Mouse (Mus musculus) R1 (cell line): Measurements from ENCODE around the gene Zfp383.

Experiments
- DNase-seq: peaks from one replicate; pipeline ENCODE4 v3.0.0-alpha.2; 2018; ENCODE audit warnings: low read depth, low spot score

Zfp383 gene

DNA sequence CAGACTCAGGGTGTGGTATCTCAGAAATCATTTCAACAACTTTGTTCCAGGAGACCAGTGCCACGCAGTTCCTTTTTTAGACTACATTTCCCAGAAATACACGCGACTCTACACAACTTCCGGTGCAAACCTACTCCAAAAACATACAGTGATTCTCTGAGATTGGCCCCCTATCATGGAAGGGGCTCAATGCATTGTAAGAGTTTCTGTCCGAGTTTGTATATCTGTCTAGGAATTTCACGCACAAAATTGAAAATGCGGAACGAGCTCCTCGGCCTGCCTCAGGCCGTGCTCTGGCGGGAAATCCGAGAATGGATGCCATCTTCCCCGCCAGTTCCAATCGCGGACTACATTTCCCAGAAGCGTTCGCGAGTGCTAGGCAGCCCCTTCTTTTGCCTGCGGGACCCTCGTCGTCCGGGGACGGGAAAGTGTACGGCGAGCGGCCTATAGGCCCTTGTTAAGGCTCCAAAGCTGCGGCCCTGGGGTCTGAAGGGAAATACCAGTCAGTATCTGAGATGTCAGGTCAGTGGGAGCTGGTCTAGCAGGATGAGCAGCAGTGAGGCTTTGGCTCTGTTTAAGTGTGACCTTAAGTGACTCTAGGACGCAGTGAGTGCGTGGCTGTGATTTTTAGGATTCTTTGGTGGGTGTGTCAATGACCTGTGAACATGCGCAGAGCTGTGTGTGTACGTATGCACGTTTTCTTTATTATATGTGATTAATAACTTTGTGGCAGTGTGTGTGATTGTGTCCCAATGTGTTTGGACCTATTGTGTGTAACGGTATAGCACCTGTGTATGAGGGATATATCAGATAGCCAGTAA, at the start of gene Zfp383:
Zfp383 (plus strand) TSS at position 94 of the 821 bp plus-strand sequence.
- peak; percentile 94 for DNase-seq

GRCm38 (mm10) chr7:29859532-29860517, 48.2 kb upstream of the Zfp383 start, which contains the start of gene Zfp420:
Gene Zfp420, plus strand, starts transcription at chr7:29859979.
- peak; percentile 97 for DNase-seq

DNA sequence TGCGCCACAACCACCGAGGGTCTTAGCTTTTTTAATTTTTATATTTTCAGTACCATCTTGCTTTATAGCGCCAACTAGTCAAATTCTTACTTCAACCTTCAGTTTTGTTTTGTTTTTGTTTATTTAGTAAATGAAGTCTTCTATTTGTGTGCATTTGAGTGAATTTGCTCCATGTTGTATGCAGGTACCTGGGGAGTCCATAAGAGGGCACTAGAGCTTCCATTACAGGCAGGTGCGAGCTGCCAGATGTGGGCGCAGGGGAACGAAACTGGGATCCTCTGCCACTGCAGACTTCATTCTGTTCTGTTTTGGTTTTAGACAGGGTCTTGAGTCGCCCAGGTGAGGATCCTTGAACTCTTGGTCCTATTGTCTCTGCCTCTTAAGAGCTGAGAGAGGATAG, 46.4 kb upstream of the Zfp383 start:
- DNase-seq, result peak; percentile 80

- DNase-seq, result no peak
Measured at GRCm38 (mm10) chr7:29874256-29874655, 33.8 kb upstream of the Zfp383 start.

GRCm38 (mm10) chr7:29877561-29877960, 30.5 kb upstream of the Zfp383 start:
- DNase-seq, result peak; percentile 73

- DNase-seq, result no peak
Measured at GRCm38 (mm10) chr7:29880056-29880455, 28.0 kb upstream of the Zfp383 start.

- DNase-seq, result no peak
Measured at GRCm38 (mm10) chr7:29880916-29881315, 27.1 kb upstream of the Zfp383 start.

DNA sequence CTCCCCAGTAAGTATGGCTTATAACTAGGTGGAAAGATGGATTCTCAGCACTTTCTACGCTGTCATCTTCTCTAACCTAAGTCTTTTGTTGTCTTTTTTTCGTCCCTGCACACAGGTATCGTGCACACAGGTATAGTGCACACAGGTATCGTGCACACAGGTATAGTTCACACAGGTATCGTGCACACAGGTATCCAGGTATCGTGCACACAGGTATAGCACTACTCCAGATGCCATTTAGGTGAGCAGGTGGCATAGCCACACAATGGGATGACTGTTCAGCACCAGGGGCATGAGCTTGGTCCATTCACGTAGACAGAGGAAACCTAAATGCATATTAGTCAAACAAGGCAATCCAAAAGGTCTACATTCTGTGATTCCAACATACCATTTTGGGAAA, 17.5 kb upstream of the Zfp383 start:
- no peak for DNase-seq

- no peak for DNase-seq
Measured at GRCm38 (mm10) chr7:29892756-29893155, 15.3 kb upstream of the Zfp383 start.

DNA sequence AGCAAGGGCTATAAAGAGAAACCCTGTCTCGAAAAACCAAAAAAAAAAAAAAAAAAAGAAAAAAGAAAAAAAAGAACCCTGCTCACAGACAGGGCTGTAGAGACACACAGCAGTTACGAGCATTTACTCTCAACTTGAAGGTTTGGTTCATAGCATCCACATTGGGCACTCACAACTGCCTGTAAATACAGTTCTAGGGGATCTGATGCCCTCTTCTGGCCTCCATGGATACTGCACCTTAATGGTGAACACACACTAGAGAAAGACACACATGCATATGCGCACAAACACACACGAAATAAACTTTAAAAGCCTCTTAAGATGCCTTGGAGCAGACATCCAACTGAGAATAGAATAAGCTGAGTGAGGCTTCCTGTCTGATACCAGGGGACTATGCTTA, 9.7 kb upstream of the Zfp383 start:
- DNase-seq, result peak; percentile 73

DNA sequence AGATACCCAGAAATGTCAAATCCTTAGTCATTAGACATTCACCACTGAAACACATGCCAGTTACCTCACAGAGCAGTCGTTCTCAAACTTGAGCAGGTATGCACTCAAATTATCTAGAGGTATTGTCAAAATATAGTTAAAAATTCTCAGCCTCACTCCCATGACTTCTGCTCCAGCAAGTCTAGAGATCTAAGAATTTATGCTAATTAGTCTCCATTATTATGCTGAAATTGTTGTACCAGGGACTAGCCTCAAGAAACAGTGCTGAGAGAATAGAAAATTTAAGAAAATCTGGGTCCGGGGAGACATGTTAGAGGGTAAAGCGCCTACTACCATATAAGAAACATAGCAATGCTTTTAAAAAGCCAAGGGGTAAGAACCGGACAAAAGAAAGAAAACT, 3.9 kb upstream of the Zfp383 start:
- DNase-seq, result peak; percentile 62

DNA sequence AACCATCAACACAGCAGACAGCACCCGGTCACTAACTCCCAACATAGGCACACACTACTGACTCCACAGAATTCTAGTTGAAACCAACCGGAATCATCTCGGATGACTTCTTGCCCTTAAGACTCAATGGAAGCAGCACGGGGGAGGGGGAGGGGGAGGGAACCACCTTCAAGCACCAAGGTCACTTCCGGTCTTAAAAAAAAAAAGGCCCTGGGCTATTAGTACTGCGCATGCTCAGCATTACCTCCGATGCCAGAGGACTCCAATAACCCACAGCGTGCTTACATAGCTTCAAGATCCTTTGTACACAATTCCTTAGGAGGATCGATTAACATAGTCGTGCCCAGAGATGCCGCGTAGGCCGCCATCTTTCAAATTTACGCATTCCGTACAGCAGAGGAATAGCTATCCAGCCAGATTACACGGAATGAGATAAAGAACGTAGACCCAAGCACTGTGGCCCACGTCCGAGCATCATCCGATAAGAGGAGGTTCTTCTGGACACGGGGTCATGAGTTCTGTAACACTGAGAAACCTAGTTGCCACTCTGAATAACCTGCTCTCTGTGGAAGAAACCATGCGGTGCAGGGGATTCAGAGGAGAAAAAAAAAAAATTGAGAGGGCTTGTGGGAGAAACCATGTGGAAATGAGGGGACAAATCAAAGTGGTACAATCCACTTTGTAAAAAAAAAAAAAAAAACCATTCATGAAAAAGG, 1.9 kb upstream of the Zfp383 start, which contains the start of gene Zfp27:
Zfp27 (minus strand) TSS at position 607 of the 716 bp plus-strand sequence.
- DNase-seq, result peak; percentile 98

DNA sequence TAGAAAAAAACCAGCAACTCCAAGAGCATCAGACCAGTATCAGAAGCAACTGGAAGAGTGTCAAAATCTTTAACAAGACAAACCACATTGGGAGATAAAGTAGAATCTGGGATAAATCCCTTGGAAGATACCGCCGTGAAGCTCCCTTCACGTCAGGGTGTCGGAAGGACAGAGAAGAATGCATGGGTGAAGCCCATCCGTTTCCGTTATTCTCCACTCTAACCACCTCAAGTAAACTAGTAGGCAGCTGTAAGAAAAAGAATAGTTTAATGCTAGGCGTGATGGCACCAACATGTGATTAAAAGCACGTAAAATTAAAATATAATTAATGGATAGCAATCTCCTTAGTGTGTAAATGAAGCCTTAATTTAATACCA, 1.4 kb upstream of the Zfp383 start:
- no peak for DNase-seq

- no peak for DNase-seq
Measured at GRCm38 (mm10) chr7:29907206-29907605, 817 bp upstream of the Zfp383 start.

- peak; percentile 48 for DNase-seq
Measured at GRCm38 (mm10) chr7:29910252-29910651, 2.2 kb downstream of the Zfp383 start.

- peak; percentile 59 for DNase-seq
Measured at GRCm38 (mm10) chr7:29912172-29912571, 4.1 kb downstream of the Zfp383 start.

DNA sequence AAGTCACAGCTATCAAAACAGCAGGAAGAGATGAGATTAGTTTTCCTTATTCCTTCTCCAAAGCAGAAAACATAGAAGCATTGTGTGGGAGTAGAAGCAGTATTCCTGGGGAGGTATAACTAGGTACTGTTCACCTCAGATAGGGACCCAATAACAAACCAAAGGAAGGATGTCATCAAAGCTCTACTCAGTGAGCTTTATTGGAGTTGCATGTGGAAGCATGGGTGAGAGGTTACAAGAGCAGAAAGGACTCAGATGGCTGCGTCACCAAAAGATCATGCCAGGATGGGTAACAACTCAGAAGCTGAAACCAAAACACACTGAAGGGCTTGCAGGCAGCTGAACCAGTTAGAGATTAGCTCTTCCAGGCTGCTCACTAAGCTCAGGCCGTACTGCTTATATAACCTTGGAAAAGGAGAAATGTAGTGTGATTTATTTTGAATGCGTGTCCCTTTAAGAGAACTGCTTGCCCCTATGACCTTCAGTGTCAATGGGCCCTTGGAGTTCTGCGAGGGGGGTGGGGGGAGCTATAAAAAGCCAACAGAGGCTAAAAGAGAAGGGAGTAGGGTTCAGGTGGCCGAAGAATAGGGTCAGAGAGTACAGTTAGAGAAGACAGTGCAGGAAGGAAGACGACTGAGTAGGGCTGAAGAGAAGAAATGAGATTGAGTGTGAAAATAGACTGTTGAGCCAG, 9.5 kb downstream of the Zfp383 start:
- no peak for DNase-seq

GRCm38 (mm10) chr7:29918062-29918453, 10.0 kb downstream of the Zfp383 start:
- no peak for DNase-seq

DNA sequence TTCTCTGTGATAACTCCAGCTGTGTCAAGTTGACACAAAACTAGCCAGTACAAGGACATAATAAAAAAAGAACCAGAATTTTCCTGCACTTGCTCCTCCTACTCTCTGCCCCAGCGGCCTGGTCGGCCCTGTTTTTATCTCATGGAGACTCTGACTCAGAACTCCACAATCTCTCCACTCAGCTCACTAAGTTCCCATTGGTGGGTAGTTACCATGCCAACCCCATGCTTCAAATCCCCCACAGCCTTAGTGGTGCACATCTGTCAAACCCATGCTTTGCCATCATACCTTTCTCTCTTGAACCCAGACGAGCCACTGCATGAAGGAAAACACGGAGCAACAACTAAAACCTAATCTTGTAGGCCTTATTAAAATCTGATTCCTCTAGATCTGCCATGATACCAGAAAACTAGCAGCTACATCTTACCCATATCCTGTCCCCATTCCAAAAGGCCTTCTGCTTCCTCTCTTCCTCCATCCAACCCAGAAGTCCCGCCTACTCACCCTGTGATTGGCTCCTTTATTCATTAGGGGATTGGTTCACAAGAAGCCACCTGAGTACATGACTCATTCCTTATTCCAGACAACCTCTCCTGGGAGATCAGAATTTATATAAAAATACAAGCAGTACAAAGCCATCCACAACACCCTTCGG, 13.5 kb downstream of the Zfp383 start:
- no peak for DNase-seq

GRCm38 (mm10) chr7:29922780-29923179, 14.8 kb downstream of the Zfp383 start:
- no peak for DNase-seq
